Mouse (Mus musculus): ENCODE measurements around the gene Gm4981.
"Not testable (repeated sequence)": the region's sequence is repeated elsewhere in the genome, so short reads cannot be mapped to it uniquely, and the experiment has no call there.

Gm4981 gene

GRCm38 (mm10) chr10:58223161-58223560 lies 13.3 kb downstream of the Gm4981 start:
- DNase-seq (ENCODE audit: low read depth, low spot score), result not testable (repeated sequence)

- not testable (repeated sequence) for DNase-seq (ENCODE audit: low read depth, low spot score)
Measured at GRCm38 (mm10) chr10:58221571-58221970, 14.9 kb downstream of the Gm4981 start.

GRCm38 (mm10) chr10:58220726-58221125 lies 15.8 kb downstream of the Gm4981 start:
- DNase-seq (ENCODE audit: low read depth, low spot score), result no peak

GRCm38 (mm10) chr10:58217366-58217765 lies 19.1 kb downstream of the Gm4981 start:
- DNase-seq (ENCODE audit: low read depth, low spot score), result no peak

- DNase-seq (ENCODE audit: low read depth, low spot score), result no peak
Measured at GRCm38 (mm10) chr10:58215353-58215752, 21.1 kb downstream of the Gm4981 start.

- DNase-seq (ENCODE audit: low read depth, low spot score), result no peak
Measured at GRCm38 (mm10) chr10:58214934-58215333, 21.6 kb downstream of the Gm4981 start.

GRCm38 (mm10) chr10:58214497-58214896 lies 22.0 kb downstream of the Gm4981 start:
- no peak for DNase-seq (ENCODE audit: low read depth, low spot score)

GRCm38 (mm10) chr10:58212230-58212629 lies 24.3 kb downstream of the Gm4981 start:
- DNase-seq (ENCODE audit: low read depth, low spot score), result no peak

- DNase-seq (ENCODE audit: low read depth, low spot score), result no peak
Measured at GRCm38 (mm10) chr10:58211213-58211612, 25.3 kb downstream of the Gm4981 start.

- DNase-seq (ENCODE audit: low read depth, low spot score), result no peak
Measured at GRCm38 (mm10) chr10:58210514-58210913, 26.0 kb downstream of the Gm4981 start.

GRCm38 (mm10) chr10:58209710-58210467 lies 26.6 kb downstream of the Gm4981 start:
- no peak for DNase-seq (ENCODE audit: low read depth, low spot score)

GRCm38 (mm10) chr10:58206639-58207404 lies 29.7 kb downstream of the Gm4981 start:
- DNase-seq (ENCODE audit: low read depth, low spot score), result no peak

- DNase-seq (ENCODE audit: low read depth, low spot score), result no peak
Measured at GRCm38 (mm10) chr10:58205986-58206385, 30.5 kb downstream of the Gm4981 start.

All from telencephalon, adult 2 months (tissue).